Mouse (Mus musculus) liver, embryonic 14.5 days (tissue): ENCODE results near the gene Gm884.

Experiments used
- CTCF ChIP-seq: IDR thresholded peaks from 2 replicates; pipeline ENCODE4 v1.5.1; 2016; ENCODE audit warnings: antibody characterized with exemption, low read depth, control low read depth
- EP300 ChIP-seq: IDR thresholded peaks from 2 replicates; pipeline ENCODE4 v1.6.1; 2016; ENCODE audit warnings: antibody characterized with exemption, low read depth

DNA sequence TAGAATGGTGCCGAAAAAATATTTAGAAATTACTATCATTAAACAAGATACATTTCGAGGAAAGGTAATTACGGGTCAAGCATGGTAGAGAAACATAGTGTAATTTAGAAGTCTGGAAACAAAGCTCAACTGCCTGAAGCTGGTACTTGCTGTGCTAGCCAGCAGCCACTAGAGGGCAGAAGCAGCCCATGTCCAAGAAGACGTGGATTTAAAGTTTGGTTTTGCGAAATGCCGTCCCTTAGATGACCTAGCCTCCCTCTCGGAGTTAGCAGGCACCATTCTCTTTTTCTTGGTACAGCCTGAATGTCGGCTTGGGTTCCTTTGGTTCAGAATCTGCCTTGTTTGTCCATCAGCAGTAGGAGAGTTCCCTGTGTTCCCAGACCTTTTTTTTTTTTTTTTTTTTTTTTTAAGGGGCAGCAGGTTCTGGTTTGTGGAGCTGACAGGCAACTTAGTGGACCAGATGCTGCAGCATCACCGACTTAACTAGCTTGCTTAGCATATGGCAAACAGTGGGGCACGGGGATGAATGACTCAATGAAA lies 18.5 kb upstream of the Gm884 start:
- TF ChIP-seq CTCF: peak; percentile 88
- no peak for TF ChIP-seq EP300
